Mouse (Mus musculus): Measurements from ENCODE around the gene Raet1e. TPM values are rescaled to one million over a fixed set of nuclear protein-coding genes. Genes with fewer than 3 reads are reported as not detected.
"Not testable (repeated sequence)": the region's sequence is repeated elsewhere in the genome, so short reads cannot be mapped to it uniquely, and the experiment has no call there.

Raet1e gene
- total RNA-seq, 1 experiment: 13.9 TPM

GRCm38 (mm10) chr10:22163705-22164583 is 5.6 kb downstream of the Raet1e start:
- not testable (repeated sequence) for H3K27ac ChIP-seq (ENCODE audit: insufficient read depth, low read depth, low read length, poor library complexity, severe bottlenecking); H3K36me3 ChIP-seq (ENCODE audit: control insufficient read depth, insufficient read depth, low read length, poor library complexity, severe bottlenecking); H3K4me1 ChIP-seq (ENCODE audit: control insufficient read depth in 2 of 2, insufficient read depth in 2 of 2, low read length in 2 of 2, poor library complexity in 1 of 2); H3K9ac ChIP-seq (ENCODE audit: insufficient read depth, low read depth, low read length, poor library complexity, severe bottlenecking); DNase-seq (ENCODE audit: low read depth, low spot score); H3K9me3 ChIP-seq (ENCODE audit: control insufficient read depth, insufficient read depth, low read depth, low read length)
- H3K4me3 ChIP-seq (ENCODE audit: insufficient read depth in 1 of 2, low read depth in 1 of 2, low read length in 2 of 2, poor library complexity in 1 of 2, severe bottlenecking in 1 of 2): peak overlapping the region in 1 of 2 experiments; percentile 54; a peak in 2 of 4 replicates
- in situ Hi-C loops (cut with MboI; ENCODE audit: low sequenced_read_pairs in 2 of 2, unreplicated experiment in 2 of 2): loop anchor here (5.0 to 10.0 kb wide), 2 partner anchors 111 to 113 kb away; no protein-coding TSS in a partner anchor
- TF ChIP-seq ZC3H11A (IDR thresholded peaks at IDR 0.05; ENCODE audit: borderline replicate concordance, low read depth, low read length): peak; percentile 21; the same call in 1 of the 2 replicates

- not testable (repeated sequence) for H3K36me3 ChIP-seq (ENCODE audit: control insufficient read depth, insufficient read depth, low read length, poor library complexity, severe bottlenecking); H3K4me1 ChIP-seq (ENCODE audit: control insufficient read depth in 2 of 2, insufficient read depth in 2 of 2, low read length in 2 of 2, poor library complexity in 1 of 2); H3K27ac ChIP-seq (ENCODE audit: insufficient read depth, low read depth, low read length, poor library complexity, severe bottlenecking); H3K9ac ChIP-seq (ENCODE audit: insufficient read depth, low read depth, low read length, poor library complexity, severe bottlenecking); H3K4me3 ChIP-seq (ENCODE audit: insufficient read depth in 1 of 2, low read depth in 1 of 2, low read length in 2 of 2, poor library complexity in 1 of 2, severe bottlenecking in 1 of 2); H3K9me3 ChIP-seq (ENCODE audit: control insufficient read depth, insufficient read depth, low read depth, low read length); DNase-seq (ENCODE audit: low read depth, low spot score)
- in situ Hi-C loops (cut with MboI; ENCODE audit: low sequenced_read_pairs in 2 of 2, unreplicated experiment in 2 of 2): loop anchor here in 1 of 2 experiments (10.0 kb wide), 1 partner anchor 109 kb away; no protein-coding TSS in a partner anchor
Measured at GRCm38 (mm10) chr10:22165328-22166003, 7.1 kb downstream of the Raet1e start.

GRCm38 (mm10) chr10:22166025-22166424 is 7.7 kb downstream of the Raet1e start:
- H3K9me3 ChIP-seq (ENCODE audit: control insufficient read depth, insufficient read depth, low read depth, low read length); H3K4me1 ChIP-seq (ENCODE audit: control insufficient read depth in 2 of 2, insufficient read depth in 2 of 2, low read length in 2 of 2, poor library complexity in 1 of 2); DNase-seq (ENCODE audit: low read depth, low spot score); H3K9ac ChIP-seq (ENCODE audit: insufficient read depth, low read depth, low read length, poor library complexity, severe bottlenecking); H3K27ac ChIP-seq (ENCODE audit: insufficient read depth, low read depth, low read length, poor library complexity, severe bottlenecking); H3K36me3 ChIP-seq (ENCODE audit: control insufficient read depth, insufficient read depth, low read length, poor library complexity, severe bottlenecking); H3K4me3 ChIP-seq (ENCODE audit: insufficient read depth in 1 of 2, low read depth in 1 of 2, low read length in 2 of 2, poor library complexity in 1 of 2, severe bottlenecking in 1 of 2): not testable (repeated sequence)
- in situ Hi-C loops (cut with MboI; ENCODE audit: low sequenced_read_pairs in 2 of 2, unreplicated experiment in 2 of 2): loop anchor here in 1 of 2 experiments (10.0 kb wide), 1 partner anchor 109 kb away; no protein-coding TSS in a partner anchor

DNA sequence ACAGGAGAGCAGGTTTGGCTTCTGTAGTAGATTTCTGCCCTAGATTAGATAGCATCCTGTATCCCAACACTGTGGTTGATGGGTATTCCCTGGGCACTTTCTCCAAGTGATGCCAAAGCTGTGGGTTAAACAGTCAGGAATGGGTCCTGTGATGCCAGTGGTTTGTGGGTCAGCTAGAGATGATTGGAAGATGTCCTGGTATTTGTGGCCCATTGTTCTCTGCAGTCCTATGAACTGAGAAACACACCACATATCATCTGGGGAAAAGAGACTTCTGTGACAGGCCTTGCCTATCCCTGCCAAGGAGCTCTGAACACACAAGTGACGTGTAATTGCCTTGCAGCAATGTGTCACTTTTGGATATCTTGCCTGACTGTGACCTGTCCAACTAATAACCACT is 8.7 kb downstream of the Raet1e start:
- not testable (repeated sequence) for DNase-seq (ENCODE audit: low read depth, low spot score); H3K9me3 ChIP-seq (ENCODE audit: control insufficient read depth, insufficient read depth, low read depth, low read length); H3K4me3 ChIP-seq (ENCODE audit: insufficient read depth in 1 of 2, low read depth in 1 of 2, low read length in 2 of 2, poor library complexity in 1 of 2, severe bottlenecking in 1 of 2); H3K36me3 ChIP-seq (ENCODE audit: control insufficient read depth, insufficient read depth, low read length, poor library complexity, severe bottlenecking); H3K9ac ChIP-seq (ENCODE audit: insufficient read depth, low read depth, low read length, poor library complexity, severe bottlenecking); H3K4me1 ChIP-seq (ENCODE audit: control insufficient read depth in 2 of 2, insufficient read depth in 2 of 2, low read length in 2 of 2, poor library complexity in 1 of 2); H3K27ac ChIP-seq (ENCODE audit: insufficient read depth, low read depth, low read length, poor library complexity, severe bottlenecking)
- in situ Hi-C loops (cut with MboI; ENCODE audit: low sequenced_read_pairs in 2 of 2, unreplicated experiment in 2 of 2): loop anchor here in 1 of 2 experiments (10.0 kb wide), 1 partner anchor 108 kb away; no protein-coding TSS in a partner anchor

GRCm38 (mm10) chr10:22169116-22169515 is 10.7 kb downstream of the Raet1e start:
- not testable (repeated sequence) for H3K4me3 ChIP-seq (ENCODE audit: insufficient read depth in 1 of 2, low read depth in 1 of 2, low read length in 2 of 2, poor library complexity in 1 of 2, severe bottlenecking in 1 of 2); H3K36me3 ChIP-seq (ENCODE audit: control insufficient read depth, insufficient read depth, low read length, poor library complexity, severe bottlenecking); H3K27ac ChIP-seq (ENCODE audit: insufficient read depth, low read depth, low read length, poor library complexity, severe bottlenecking); H3K4me1 ChIP-seq (ENCODE audit: control insufficient read depth in 2 of 2, insufficient read depth in 2 of 2, low read length in 2 of 2, poor library complexity in 1 of 2); DNase-seq (ENCODE audit: low read depth, low spot score); H3K9me3 ChIP-seq (ENCODE audit: control insufficient read depth, insufficient read depth, low read depth, low read length); H3K9ac ChIP-seq (ENCODE audit: insufficient read depth, low read depth, low read length, poor library complexity, severe bottlenecking)
- in situ Hi-C loops (cut with MboI; ENCODE audit: low sequenced_read_pairs in 2 of 2, unreplicated experiment in 2 of 2): loop anchor here in 1 of 2 experiments (10.0 kb wide), 1 partner anchor 106 kb away; no protein-coding TSS in a partner anchor

DNA sequence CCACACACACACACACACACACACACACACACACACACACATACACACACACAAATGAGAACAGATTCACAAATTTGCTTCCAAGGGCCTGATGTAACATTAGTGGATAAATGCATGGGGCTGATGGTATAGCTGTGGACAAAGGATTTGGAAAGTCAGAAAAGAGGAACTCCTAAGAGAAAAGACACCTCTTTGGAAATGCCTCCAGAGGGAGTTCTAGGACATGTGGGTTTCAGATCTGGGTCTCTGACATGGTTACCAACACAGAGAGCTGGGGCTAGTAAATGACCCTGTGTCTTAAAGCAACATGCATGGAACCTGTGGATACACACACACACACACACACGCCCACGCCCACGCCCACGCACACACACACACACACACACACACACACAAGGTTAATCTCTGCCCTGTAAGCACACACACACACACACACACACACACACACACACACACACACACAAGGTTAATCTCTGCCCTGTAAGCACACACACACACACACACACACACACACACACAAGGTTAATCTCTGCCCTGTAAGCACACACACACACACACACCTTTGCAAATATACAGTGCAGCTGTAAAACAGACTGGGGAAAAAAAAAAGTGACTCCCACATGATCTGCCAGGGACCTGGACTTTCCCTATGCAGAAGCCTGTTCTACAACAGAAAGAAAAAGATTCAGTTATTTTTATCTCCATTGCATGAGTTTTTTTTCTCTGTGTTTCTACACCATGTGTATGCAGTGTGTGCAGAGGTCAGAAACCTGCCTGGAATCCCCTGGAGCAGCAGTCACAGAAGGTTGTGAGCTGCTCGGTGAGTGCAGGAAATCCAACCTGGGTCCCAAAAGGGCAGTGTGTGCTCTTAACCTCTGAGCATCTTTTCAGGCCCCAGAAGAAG is 14.3 kb downstream of the Raet1e start:
- H3K27ac ChIP-seq (ENCODE audit: insufficient read depth, low read depth, low read length, poor library complexity, severe bottlenecking); H3K36me3 ChIP-seq (ENCODE audit: control insufficient read depth, insufficient read depth, low read length, poor library complexity, severe bottlenecking); H3K9ac ChIP-seq (ENCODE audit: insufficient read depth, low read depth, low read length, poor library complexity, severe bottlenecking); H3K4me1 ChIP-seq (ENCODE audit: control insufficient read depth in 2 of 2, insufficient read depth in 2 of 2, low read length in 2 of 2, poor library complexity in 1 of 2); in situ Hi-C loops (cut with MboI; ENCODE audit: low sequenced_read_pairs in 2 of 2, unreplicated experiment in 2 of 2); DNase-seq (ENCODE audit: low read depth, low spot score); H3K4me3 ChIP-seq (ENCODE audit: insufficient read depth in 1 of 2, low read depth in 1 of 2, low read length in 2 of 2, poor library complexity in 1 of 2, severe bottlenecking in 1 of 2); H3K9me3 ChIP-seq (ENCODE audit: control insufficient read depth, insufficient read depth, low read depth, low read length): not testable (repeated sequence)

DNA sequence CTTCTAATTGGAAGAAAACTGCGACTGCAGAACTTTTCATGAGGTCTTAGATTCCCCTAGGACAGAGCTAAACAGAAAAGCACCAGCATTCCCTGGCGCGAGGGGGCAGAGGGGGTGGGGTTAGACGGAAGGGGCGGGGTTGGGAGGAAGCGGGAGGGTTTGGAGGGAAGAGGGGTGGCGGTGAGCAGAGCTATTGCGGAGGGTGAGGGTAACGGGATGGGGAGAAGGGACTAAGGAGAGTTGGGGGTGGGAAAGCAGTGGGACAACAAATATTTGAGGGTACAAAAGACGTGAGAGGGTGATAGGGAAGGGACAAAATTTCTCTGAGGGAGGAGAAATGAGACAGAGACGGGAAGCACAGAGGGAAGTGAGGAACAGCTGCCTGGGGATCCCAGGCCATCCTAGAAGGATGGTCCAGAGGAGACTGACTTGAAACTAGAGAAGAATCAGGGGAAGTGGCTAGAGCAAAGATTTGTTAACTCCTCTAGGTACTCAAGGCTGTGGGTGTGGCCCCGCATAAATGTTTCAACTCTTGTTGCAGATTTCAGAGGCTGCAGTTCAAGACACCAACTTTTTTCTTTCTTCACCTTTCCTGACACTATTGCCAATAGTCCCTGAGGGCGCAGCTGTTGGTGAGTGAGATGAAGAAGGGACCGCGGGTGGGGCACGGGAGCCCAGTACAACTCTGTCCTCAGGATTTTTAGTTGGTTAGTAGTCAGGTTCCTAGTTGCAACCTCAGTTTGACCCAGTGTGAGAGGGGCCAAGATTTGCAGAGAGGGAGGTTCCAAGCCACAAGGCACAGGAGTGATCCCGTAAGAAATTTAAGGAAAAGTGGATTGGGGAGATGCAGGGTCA is 15.2 kb downstream of the Raet1e start:
- H3K36me3 ChIP-seq (ENCODE audit: control insufficient read depth, insufficient read depth, low read length, poor library complexity, severe bottlenecking); DNase-seq (ENCODE audit: low read depth, low spot score); H3K4me1 ChIP-seq (ENCODE audit: control insufficient read depth in 2 of 2, insufficient read depth in 2 of 2, low read length in 2 of 2, poor library complexity in 1 of 2); H3K9me3 ChIP-seq (ENCODE audit: control insufficient read depth, insufficient read depth, low read depth, low read length); in situ Hi-C loops (cut with MboI; ENCODE audit: low sequenced_read_pairs in 2 of 2, unreplicated experiment in 2 of 2); H3K27ac ChIP-seq (ENCODE audit: insufficient read depth, low read depth, low read length, poor library complexity, severe bottlenecking); H3K9ac ChIP-seq (ENCODE audit: insufficient read depth, low read depth, low read length, poor library complexity, severe bottlenecking); H3K4me3 ChIP-seq (ENCODE audit: insufficient read depth in 1 of 2, low read depth in 1 of 2, low read length in 2 of 2, poor library complexity in 1 of 2, severe bottlenecking in 1 of 2): not testable (repeated sequence)
